In genomic region chr6:55676663-55677311, GRCm38 (mm10) we compare ENCODE assay signal across 9 mouse cellular contexts. TPM values are rescaled to one million over a fixed set of nuclear protein-coding genes. Genes with fewer than 3 reads are reported as not detected.
A peak's percentile ranks its signal among the peaks of the same experiment; 100 is the strongest.
DNase-seq lines count a peak whose midpoint lies in the region; ATAC-seq lines count a peak whose summit lies in the region.
"Had no signal": no experiment of that assay in that cellular context is flagged by ENCODE, and none has a peak within 500 bp of the region (broad histone marks: within the 10 kb centered on the region; RNA-seq: fewer than 3 reads in every experiment).

No protein-coding gene starts in this region.

- 5% methylated on average over 26 of the region's 27 CpGs for WGBS in heart, embryonic 11.5 days (ENCODE audit: insufficient replicate concordance)
- 2% methylated on average over 27 of the region's 27 CpGs for WGBS in midbrain, embryonic 15.5 days

- no peak overlapping the region for H3K9ac ChIP-seq in heart, embryonic 11.5 days (ENCODE audit: low read depth, low read length)
- H3K9ac ChIP-seq in midbrain, embryonic 15.5 days, result peak overlapping the region; percentile 18; the same call in 1 of the 2 replicates

- H3K4me2 ChIP-seq in heart, embryonic 11.5 days, result peak overlapping the region; percentile 66
- H3K4me2 ChIP-seq in midbrain, embryonic 15.5 days, result peak overlapping the region; percentile 64

- peak overlapping the region; percentile 36 for H3K4me3 ChIP-seq in heart, embryonic 11.5 days (ENCODE audit: low read depth, low read length)
- H3K4me3 ChIP-seq in midbrain, embryonic 15.5 days, result peak overlapping the region; percentile 35

- no peaks in the 10 kb centered on the region for H3K36me3 ChIP-seq in heart, embryonic 11.5 days (ENCODE audit: control insufficient read depth, insufficient read depth, low read length)
- H3K36me3 ChIP-seq in midbrain, embryonic 15.5 days (replicated peaks), result no peaks in the 10 kb centered on the region

- no peaks in the 10 kb centered on the region for H3K4me1 ChIP-seq in heart, embryonic 11.5 days (ENCODE audit: control insufficient read depth, insufficient read depth, low read length)
- peaks cover 4% of the 10 kb centered on the region; the same call in 1 of the 2 replicates for H3K4me1 ChIP-seq in midbrain, embryonic 15.5 days

- H3K27me3 ChIP-seq in heart, embryonic 11.5 days (ENCODE audit: control insufficient read depth, insufficient read depth, low read length), result peaks cover 21% of the 10 kb centered on the region
- no peaks in the 10 kb centered on the region for H3K27me3 ChIP-seq in midbrain, embryonic 15.5 days (replicated peaks)

- ATAC-seq in heart, embryonic 11.5 days (replicated peaks; ENCODE audit: insufficient number of reproducible peaks, low FRiP score, low TSS enrichment), result peak; percentile 52
- peak; percentile 87 for ATAC-seq in midbrain, embryonic 15.5 days (replicated peaks)
- ATAC-seq in inflammation-experienced regulatory T-cells, adult 6 months, result no peak

- peak; percentile 2 for DNase-seq in ovary, postnatal 14 days (ENCODE audit: low spot score)
- DNase-seq in ovary, postnatal 10 days (ENCODE audit: low spot score), result no peak
- DNase-seq in embryo, embryonic 11 days, result peak; percentile 67
- peak; percentile 43 to 54 for DNase-seq in layer of hippocampus, postnatal 14 days (ENCODE audit: low spot score in 2 of 2)
- DNase-seq in thymus, postnatal 10 days (ENCODE audit: low spot score in 2 of 2), result no peak

- H3K9me3 ChIP-seq in heart, embryonic 11.5 days (replicated peaks; ENCODE audit: control insufficient read depth, low read length), result no peaks in the 10 kb centered on the region
- H3K9me3 ChIP-seq in midbrain, embryonic 15.5 days, result no peaks in the 10 kb centered on the region

- no peak overlapping the region for H3K27ac ChIP-seq in heart, embryonic 11.5 days (ENCODE audit: low read depth, low read length)
- 0 out of 2 replicates have a peak overlapping the region, but pooled peaks have one; percentile 31 for H3K27ac ChIP-seq in midbrain, embryonic 15.5 days

RNA-seq across cellular contexts. Expression of gene Neurod6, which starts 4.3 kb away (rescaled TPM):
- 0.46 TPM in 2 replicates for polyA plus RNA-seq in heart, embryonic 11.5 days (2014; fragmentation: Nextera tagmentation; extraction: Ambion mirVana)
- total RNA-seq in layer of hippocampus, postnatal 14 days (2021), result 100 to 1,000 TPM; 213 to 233 TPM
- polyA plus RNA-seq in midbrain, embryonic 15.5 days (2015; fragmentation: Nextera tagmentation; extraction: Ambion mirVana), result 17.3 and 22.5 TPM in 2 replicates
- polyA plus RNA-seq in inflammation-experienced regulatory T-cells, adult 6 months (2017; shearing (Covaris generic)), result not detected
- total RNA-seq: neutrophil, adult 5-6 weeks had no signal

Comparison
In these comparisons a context has a peak if more than half of its experiments do, and no peak if none do; other contexts are left out.
1. DNase-seq: peak in ovary, postnatal 14 days (single experiment), embryo, embryonic 11 days (single experiment) and layer of hippocampus, postnatal 14 days (2 of 2); none in ovary, postnatal 10 days (single experiment) and thymus, postnatal 10 days (0 of 2).
2. RNA of gene Neurod6, which starts 4.3 kb away (polyA plus RNA-seq): 17.3 to 22.5 TPM in midbrain, embryonic 15.5 days; 0.46 TPM in heart, embryonic 11.5 days and not detected in inflammation-experienced regulatory T-cells, adult 6 months; every median in the first group is over 10 times any median in the second.